Mouse (Mus musculus) intestine, embryonic 14.5 days (tissue): Measurements from ENCODE around the gene Drd4. TPM values are rescaled to one million over a fixed set of nuclear protein-coding genes. Genes with fewer than 3 reads are reported as not detected.

ENCODE experiments used
- ATAC-seq: fragments of 200-750 bp; cut with Nextera tagmentation; replicated peaks from 2 replicates; pipeline ENCODE4 v1.8.0; 2017; ENCODE audit warnings: low read depth, moderate number of reproducible peaks, moderate TSS enrichment, moderate library complexity; ENCODE audit not compliant: low FRiP score, low TSS enrichment
- DNase-seq: peaks from one replicate; pipeline ENCODE4 v3.0.0-alpha.2; 2018; ENCODE audit warnings: low spot score
- H3K27ac ChIP-seq: fragments of 300-500 bp; sonication (generic); 2 replicates; pipeline ENCODE4 v1.5.1; 2014; ENCODE audit warnings: low read depth, mild to moderate bottlenecking, control low read depth
- H3K27me3 ChIP-seq: fragments of 300-500 bp; sonication (generic); replicated peaks from 2 replicates; pipeline ENCODE4 v1.6.1; 2014; ENCODE audit warnings: low read length, control low read depth; ENCODE audit not compliant: control insufficient read depth, insufficient read depth
- H3K36me3 ChIP-seq: fragments of 300-500 bp; sonication (generic); 2 replicates; pipeline ENCODE4 v1.6.1; 2014; ENCODE audit warnings: low read length, control low read depth; ENCODE audit not compliant: control insufficient read depth, insufficient read depth
- H3K4me1 ChIP-seq: fragments of 300-500 bp; sonication (generic); replicated peaks from 2 replicates; pipeline ENCODE4 v1.6.1; 2014; ENCODE audit warnings: low read length, control low read depth, mixed read lengths; ENCODE audit not compliant: control insufficient read depth, insufficient read depth
- H3K4me2 ChIP-seq: fragments of 300-500 bp; sonication (generic); 2 replicates; pipeline ENCODE4 v1.6.1; 2014; ENCODE audit warnings: low read length
- H3K4me3 ChIP-seq: fragments of 300-500 bp; sonication (generic); 2 replicates; pipeline ENCODE4 v1.5.1; 2014; ENCODE audit warnings: low read depth, low read length, control low read depth, mixed read lengths
- H3K9ac ChIP-seq: fragments of 300-500 bp; sonication (generic); 2 replicates; pipeline ENCODE4 v1.6.1; 2014; ENCODE audit warnings: mild to moderate bottlenecking, low read length
- H3K9me3 ChIP-seq: fragments of 300-500 bp; sonication (generic); 2 replicates; pipeline ENCODE4 v1.6.1; 2016; ENCODE audit warnings: low read length, control low read depth; ENCODE audit not compliant: control insufficient read depth
- WGBS: fragments of 180-500 bp; shearing (Covaris S2); extraction: QIAGEN DNeasy Blood & Tissue Kit; methylation state at CpG from one replicate; pipeline ENCODE4 v1.1.7; 2014; 5-methylcytosine and 5-hydroxymethylcytosine counted together
- polyA plus RNA-seq: library from polyadenylated mRNA; unstranded; fragments of >200 nt; fragmentation: Nextera tagmentation; extraction: Ambion mirVana; gene quantifications from 2 replicates; pipeline ENCODE4 v1.2.1, GENCODE M21; 2014

Gene Drd4
- polyA plus RNA-seq, 1 experiment from 2014 or later = 0.93 TPM

DNA sequence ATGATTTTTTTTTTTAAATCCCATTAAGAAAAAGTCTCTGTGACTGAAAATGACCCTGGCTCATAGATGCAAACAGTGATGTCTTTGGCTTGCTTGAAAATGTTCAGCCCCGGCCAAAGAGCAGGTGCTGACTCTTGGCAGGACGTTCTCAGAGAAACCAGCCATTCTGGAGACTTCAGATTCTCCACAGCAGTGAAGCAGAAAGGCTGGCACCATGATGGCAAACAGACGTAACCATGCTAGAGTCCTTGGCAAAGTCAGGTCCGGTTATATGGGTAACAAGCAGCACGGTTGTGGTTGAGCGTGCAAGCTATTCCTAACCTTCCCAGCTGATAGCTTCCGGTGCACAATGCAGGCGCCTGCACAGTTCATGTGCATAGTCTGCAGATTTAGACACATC is 7.4 kb downstream of the Drd4 start:
- DNase-seq (no peak), ATAC-seq (no peak)
- 93% methylated on average over 8 of the region's 8 CpGs for WGBS
- Histone ChIP-seq H3K9me3 (no peaks in the 10 kb centered on the region), H3K9ac (no peak overlapping the region), H3K27ac (no peak overlapping the region), H3K27me3 (peaks cover 20% of the 10 kb centered on the region), H3K4me2 (no peak overlapping the region), H3K36me3 (peaks cover 66% of the 10 kb centered on the region), H3K4me3 (no peak overlapping the region), H3K4me1 (peaks cover 6% of the 10 kb centered on the region)

DNA sequence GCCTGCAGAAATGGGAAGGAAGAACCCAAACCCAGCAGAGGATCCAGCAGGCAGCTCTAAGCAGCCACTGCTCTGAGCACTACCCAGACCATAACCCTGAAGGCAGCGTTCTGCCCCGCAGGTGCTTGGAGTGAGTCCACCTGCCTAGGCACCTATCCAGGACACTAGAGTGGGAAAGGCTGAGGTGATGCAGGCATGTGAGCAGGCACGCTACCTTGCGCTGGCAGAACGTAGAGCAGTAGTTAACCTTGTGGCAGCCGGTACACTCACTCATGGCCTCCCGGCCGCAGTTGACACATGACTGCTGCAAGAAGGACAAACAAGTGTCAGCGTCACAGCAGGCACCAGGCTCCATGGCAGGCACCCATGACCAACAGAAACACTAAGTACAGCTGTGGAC is 9.6 kb downstream of the Drd4 start:
- Histone ChIP-seq H3K9me3 (no peaks in the 10 kb centered on the region), H3K9ac (no peak overlapping the region), H3K4me3 (no peak overlapping the region), H3K27me3 (no peaks in the 10 kb centered on the region), H3K27ac (no peak overlapping the region), H3K4me2 (no peak overlapping the region), H3K4me1 (no peaks in the 10 kb centered on the region), H3K36me3 (peaks cover 86% of the 10 kb centered on the region)
- no peak for ATAC-seq
- DNase-seq = no peak
- WGBS = 99% methylated on average over 9 of the region's 9 CpGs

DNA sequence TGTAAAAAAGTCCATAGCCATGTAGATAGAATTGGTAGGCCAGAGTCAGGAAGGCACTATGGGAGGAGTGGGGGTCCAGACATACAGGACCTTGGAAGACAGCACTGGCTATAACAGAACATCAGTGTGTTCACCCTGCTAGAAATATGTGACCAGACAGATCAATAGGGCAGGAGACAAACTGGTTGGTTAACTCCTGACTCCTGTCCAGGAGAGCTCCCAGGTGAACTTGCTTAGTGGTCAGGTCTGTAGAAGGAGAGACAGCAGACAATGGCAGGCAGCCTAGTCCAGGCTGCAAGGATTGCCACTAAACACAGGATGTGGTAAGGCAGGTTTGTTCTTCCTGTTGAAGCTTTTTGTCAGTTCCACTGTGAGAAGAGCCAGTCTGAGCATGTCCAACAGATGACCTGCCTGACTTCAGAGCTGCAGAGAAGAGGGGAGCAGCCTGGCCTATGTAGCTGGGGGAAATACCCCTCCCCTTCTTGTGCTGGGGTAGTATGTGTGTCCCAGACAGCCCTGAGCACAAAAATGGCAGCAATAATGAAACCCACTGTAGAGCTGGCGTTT is 11.0 kb downstream of the Drd4 start:
- peaks cover 89% of the 10 kb centered on the region for H3K36me3 ChIP-seq
- H3K4me2 ChIP-seq = no peak overlapping the region
- H3K27ac ChIP-seq = no peak overlapping the region
- no peaks in the 10 kb centered on the region for H3K27me3 ChIP-seq
- 84% methylated on average over 1 of the region's 1 CpGs for WGBS
- no peaks in the 10 kb centered on the region for H3K9me3 ChIP-seq
- H3K9ac ChIP-seq = no peak overlapping the region
- H3K4me1 ChIP-seq = no peaks in the 10 kb centered on the region
- no peak for DNase-seq
- H3K4me3 ChIP-seq = no peak overlapping the region
- ATAC-seq = no peak

DNA sequence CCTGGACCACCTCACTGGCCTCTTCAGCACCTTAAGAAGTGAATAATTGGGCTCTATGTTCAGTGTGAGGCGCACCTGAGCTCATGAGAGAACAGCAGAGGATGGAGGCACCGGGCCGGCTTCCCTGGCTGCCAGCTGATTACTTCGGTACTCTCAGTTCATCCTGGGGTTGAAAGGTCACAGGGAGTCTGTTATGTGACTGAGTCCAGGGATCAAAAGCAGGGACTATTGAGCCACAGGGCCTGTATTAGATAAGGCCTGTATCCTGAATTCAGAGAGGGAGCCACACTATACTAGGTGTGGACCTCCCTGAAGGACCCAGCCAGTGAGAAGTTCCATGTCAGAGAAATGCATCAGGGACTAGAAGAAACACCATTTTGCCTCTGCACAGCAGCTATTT is 12.7 kb downstream of the Drd4 start:
- H3K9ac ChIP-seq = no peak overlapping the region
- DNase-seq (no peak), ATAC-seq (no peak)
- H3K4me1 ChIP-seq = no peaks in the 10 kb centered on the region
- WGBS = 80% methylated on average over 4 of the region's 4 CpGs
- H3K9me3 ChIP-seq = no peaks in the 10 kb centered on the region
- H3K27ac ChIP-seq = no peak overlapping the region
- H3K27me3 ChIP-seq = no peaks in the 10 kb centered on the region
- no peak overlapping the region for H3K4me2 ChIP-seq
- no peak overlapping the region for H3K4me3 ChIP-seq
- H3K36me3 ChIP-seq = peaks cover 96% of the 10 kb centered on the region

DNA sequence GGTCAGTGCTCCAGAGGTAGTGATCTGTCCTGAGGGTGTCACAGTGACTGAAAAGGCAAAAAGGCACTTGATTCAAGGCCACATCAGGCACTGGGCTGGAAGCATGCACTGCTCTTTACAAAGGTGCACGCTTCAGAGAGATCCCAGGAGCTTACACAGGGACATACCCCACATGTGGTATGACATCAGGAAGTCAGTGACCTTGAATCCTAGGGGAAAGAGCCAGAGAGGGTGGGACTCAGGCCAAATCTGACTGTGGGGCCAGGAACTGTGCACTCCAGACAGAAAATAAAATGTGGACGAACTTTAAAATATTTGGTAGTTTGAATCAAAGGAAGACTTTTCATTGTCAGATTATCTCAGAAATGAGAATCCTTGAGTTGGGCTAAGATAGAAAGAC is 22.6 kb downstream of the Drd4 start:
- no peak for DNase-seq
- H3K27me3 ChIP-seq = no peaks in the 10 kb centered on the region
- ATAC-seq = no peak
- H3K4me2 ChIP-seq = no peak overlapping the region
- H3K9ac ChIP-seq = no peak overlapping the region
- no peak overlapping the region for H3K27ac ChIP-seq
- peaks cover 97% of the 10 kb centered on the region for H3K36me3 ChIP-seq
- H3K9me3 ChIP-seq = no peaks in the 10 kb centered on the region
- 94% methylated on average over 2 of the region's 2 CpGs for WGBS
- no peak overlapping the region for H3K4me3 ChIP-seq
- H3K4me1 ChIP-seq = no peaks in the 10 kb centered on the region

DNA sequence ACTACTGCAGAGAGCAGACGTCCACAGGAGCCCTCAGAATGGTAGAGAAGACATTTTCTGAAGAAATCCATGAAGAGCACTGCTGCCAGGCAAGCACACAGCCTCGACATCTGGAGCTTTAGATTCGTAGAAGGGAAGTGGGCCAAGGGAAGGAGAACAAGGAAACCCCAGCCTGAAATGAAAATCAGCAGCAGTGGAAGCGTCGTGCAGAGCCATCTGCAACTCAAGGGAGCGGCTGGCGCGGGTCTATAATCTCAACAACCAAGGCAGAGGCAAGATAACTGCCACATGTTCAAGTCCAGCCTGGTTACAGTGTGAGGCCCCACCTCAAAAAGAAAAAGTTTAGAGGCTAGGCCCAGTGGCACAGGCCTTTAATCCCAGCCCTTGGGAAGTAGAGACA is 23.3 kb downstream of the Drd4 start:
- Histone ChIP-seq H3K4me3 (no peak overlapping the region), H3K9ac (no peak overlapping the region), H3K27me3 (no peaks in the 10 kb centered on the region), H3K4me1 (no peaks in the 10 kb centered on the region), H3K27ac (no peak overlapping the region), H3K9me3 (no peaks in the 10 kb centered on the region), H3K4me2 (no peak overlapping the region), H3K36me3 (peaks cover 97% of the 10 kb centered on the region)
- ATAC-seq (no peak), DNase-seq (no peak)
- WGBS = 85% methylated on average over 8 of the region's 8 CpGs

DNA sequence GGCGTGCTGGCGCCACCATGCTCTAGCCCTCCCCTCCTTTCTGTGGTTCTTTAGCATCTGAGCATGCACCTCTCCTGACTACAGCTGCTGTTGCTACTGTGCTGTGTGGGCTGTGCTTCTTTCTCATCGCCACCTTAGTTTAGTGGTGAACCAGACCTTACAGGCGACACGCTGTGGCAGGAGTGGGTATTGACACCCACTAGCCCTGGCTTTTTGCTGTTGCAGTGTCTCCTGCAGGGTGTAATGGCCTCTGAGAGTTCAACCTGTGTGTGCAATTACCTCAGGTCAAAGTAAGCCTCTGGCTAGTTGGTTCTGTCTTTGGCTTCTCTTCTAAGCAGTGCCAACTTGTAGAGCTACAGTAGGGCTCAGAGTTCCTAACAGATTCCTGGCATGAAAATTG is 24.2 kb downstream of the Drd4 start:
- Histone ChIP-seq H3K4me2 (no peak overlapping the region), H3K4me1 (no peaks in the 10 kb centered on the region), H3K4me3 (no peak overlapping the region), H3K9me3 (no peaks in the 10 kb centered on the region), H3K27ac (no peak overlapping the region), H3K36me3 (peaks cover 97% of the 10 kb centered on the region), H3K27me3 (no peaks in the 10 kb centered on the region), H3K9ac (no peak overlapping the region)
- ATAC-seq (0 out of 2 replicates have a peak, but pooled peaks have one; percentile 46), DNase-seq (no peak)
- WGBS = 74% methylated on average over 5 of the region's 5 CpGs

DNA sequence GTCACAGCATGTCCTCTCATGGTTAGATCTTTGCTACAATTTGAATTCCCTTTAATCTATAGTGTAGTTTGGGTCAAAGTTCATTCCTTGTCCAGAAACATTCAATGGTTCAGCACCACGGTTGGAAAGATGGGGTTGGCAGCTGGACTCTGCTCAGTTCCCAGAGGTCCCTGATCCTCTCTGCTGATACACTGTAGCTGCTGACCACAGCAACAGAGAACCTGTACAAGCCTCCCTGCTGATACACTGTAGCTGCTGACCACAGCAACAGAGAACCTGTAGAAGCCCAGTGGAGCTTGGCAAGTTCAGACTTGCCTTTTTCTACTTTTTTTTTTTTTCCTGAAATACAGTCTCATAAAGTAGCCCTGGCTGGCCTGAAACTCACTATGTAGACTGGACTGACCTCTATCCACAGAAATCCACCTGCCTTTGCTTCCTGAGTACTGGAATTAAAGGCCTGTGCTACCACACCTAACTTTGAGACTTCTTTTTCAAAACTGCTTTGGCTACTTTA is 25.9 kb downstream of the Drd4 start:
- Histone ChIP-seq H3K4me2 (no peak overlapping the region), H3K27me3 (no peaks in the 10 kb centered on the region), H3K27ac (no peak overlapping the region), H3K4me1 (no peaks in the 10 kb centered on the region), H3K36me3 (peaks cover 99% of the 10 kb centered on the region), H3K9me3 (no peaks in the 10 kb centered on the region), H3K9ac (no peak overlapping the region), H3K4me3 (no peak overlapping the region)
- no peak for DNase-seq
- ATAC-seq = no peak
- WGBS = 81% methylated on average over 1 of the region's 1 CpGs

DNA sequence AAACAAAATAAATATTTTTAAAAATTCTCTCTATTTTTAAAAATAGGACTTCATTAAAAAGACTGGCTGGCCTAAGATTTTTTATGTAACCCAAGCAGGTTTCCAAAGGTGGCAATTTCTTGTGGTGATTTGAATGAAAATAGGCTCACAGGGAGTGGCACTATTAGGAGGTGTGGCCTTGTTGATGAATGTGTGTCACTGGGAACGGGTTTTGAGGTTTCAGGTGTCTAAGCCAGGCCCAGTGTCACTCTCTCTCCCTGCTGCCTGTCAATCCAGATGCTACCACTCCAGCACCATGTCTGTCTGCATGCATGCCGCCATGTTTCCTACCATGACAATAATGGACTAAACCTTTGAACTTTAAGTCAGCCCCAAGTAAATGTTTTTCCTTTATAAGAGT is 27.6 kb downstream of the Drd4 start:
- no peak overlapping the region for H3K4me2 ChIP-seq
- peaks cover 95% of the 10 kb centered on the region for H3K36me3 ChIP-seq
- H3K4me3 ChIP-seq = no peak overlapping the region
- no peak for ATAC-seq
- 78% methylated on average over 2 of the region's 2 CpGs for WGBS
- H3K4me1 ChIP-seq = no peaks in the 10 kb centered on the region
- H3K9me3 ChIP-seq = no peaks in the 10 kb centered on the region
- H3K9ac ChIP-seq = no peak overlapping the region
- H3K27ac ChIP-seq = no peak overlapping the region
- no peak for DNase-seq
- H3K27me3 ChIP-seq = no peaks in the 10 kb centered on the region
